Mouse (Mus musculus): Measurements from ENCODE around the gene Gm10197. TPM values are rescaled to one million over a fixed set of nuclear protein-coding genes. Genes with fewer than 3 reads are reported as not detected.
"Not testable (repeated sequence)": the region's sequence is repeated elsewhere in the genome, so short reads cannot be mapped to it uniquely, and the experiment has no call there.

The Gm10197 gene
- total RNA-seq, 2 experiments from 2014 or later = not detected

DNA sequence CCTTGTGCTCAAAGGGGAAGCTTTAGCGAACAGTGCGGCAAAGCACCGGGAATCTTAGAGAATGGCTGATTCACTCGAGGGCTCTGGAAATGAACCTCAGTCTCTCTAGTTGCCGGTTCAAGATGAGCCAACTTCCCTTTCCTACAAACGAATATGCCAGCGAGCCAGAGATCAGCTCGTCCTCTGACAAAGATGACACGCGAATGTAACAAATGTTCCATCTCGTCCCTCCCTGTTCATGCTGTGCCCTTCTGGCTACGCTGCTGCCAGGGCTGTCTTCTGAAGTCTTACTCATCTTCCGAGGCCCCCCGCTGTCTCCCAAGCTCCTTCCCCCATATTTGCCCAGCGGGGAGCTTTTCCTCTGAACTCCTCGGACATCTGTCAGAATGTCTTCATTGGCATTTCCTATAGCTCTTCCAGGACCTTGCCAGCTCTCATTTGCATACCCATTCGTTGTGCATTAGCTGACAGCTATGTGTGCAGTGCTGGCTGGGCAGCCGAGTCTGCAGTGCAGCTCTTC lies 33.3 kb upstream of the Gm10197 start:
- no peak for DNase-seq (ENCODE audit: extremely low spot score in 1 of 2, low spot score in 2 of 2)
- H3K4me3 ChIP-seq = no peak overlapping the region
- intact Hi-C loops (cut with DNase I) = no loop called here
- no peak overlapping the region for H3K27ac ChIP-seq
- no peak for TF ChIP-seq CTCF (IDR thresholded peaks at IDR 0.05)

DNA sequence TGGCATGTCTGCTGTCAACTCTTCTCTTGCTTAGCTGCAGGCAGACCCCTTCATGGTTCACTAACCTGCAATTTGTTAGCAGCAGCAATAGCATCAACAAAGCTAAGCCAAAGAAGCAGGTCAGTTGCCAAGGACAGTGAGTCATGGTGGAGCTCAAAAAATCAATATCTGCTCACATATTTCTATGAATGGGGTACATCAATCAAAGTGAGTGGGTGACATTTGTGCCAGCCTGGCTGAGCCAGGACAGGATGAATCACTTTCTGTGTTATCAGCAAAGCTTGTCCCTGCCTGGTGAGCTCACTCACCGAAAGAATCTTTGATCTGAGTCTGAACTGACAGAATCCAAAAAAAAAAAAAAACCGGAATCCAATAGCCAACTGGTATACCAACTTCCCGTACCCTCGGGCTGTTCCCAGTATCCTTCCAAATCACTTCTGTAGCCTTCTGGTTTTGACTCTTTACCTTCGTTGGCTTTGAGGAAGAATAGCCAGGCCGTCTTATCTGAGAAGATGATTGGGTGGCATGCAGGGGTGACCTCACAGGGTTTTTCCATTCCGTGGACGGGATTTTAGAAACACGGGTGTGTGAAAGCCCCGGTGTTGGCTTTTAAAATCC lies 32.8 kb upstream of the Gm10197 start:
- no peak for DNase-seq (ENCODE audit: extremely low spot score in 1 of 2, low spot score in 2 of 2)
- no peak for TF ChIP-seq CTCF (IDR thresholded peaks at IDR 0.05)
- H3K4me3 ChIP-seq = no peak overlapping the region
- intact Hi-C loops (cut with DNase I) = no loop called here
- H3K27ac ChIP-seq = no peak overlapping the region

DNA sequence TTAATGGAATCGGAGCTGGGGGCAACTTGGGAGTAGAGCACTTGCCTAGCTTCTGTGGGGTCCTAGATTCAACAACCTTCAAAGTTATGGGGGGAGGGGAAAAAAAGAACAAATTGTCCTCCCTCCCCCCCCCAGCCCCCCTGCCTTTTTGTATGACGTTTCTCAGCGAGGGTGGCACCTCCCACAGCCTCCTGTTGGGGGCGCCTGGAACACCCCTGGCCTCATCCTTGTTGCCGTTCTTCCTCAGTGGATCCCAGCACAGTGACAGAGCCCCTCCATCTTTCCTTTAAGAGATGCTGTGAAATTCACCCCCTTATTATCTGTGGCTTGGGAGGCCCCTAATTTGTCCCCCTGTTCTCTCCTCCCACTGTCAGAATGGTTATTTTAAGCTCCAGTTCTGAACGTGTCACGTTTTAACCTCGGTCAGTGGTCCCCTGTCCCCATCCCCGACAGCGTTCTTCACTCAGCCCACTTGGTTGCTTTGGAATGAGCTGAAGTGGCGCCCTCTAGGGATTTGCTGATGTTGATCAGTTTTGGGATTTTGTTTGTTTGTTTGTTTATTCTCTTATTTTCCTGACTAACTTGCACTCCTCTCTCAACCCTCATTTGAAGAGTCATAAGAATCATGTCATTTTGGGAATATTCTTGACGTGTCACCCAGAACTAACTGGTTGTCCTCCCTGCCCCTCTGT lies 31.3 kb upstream of the Gm10197 start:
- intact Hi-C loops (cut with DNase I) = no loop called here
- no peak overlapping the region for H3K4me3 ChIP-seq
- TF ChIP-seq CTCF (IDR thresholded peaks at IDR 0.05) = no peak; the same call in none of the 2 replicates
- no peak for DNase-seq (ENCODE audit: extremely low spot score in 1 of 2, low spot score in 2 of 2)
- no peak overlapping the region for H3K27ac ChIP-seq

DNA sequence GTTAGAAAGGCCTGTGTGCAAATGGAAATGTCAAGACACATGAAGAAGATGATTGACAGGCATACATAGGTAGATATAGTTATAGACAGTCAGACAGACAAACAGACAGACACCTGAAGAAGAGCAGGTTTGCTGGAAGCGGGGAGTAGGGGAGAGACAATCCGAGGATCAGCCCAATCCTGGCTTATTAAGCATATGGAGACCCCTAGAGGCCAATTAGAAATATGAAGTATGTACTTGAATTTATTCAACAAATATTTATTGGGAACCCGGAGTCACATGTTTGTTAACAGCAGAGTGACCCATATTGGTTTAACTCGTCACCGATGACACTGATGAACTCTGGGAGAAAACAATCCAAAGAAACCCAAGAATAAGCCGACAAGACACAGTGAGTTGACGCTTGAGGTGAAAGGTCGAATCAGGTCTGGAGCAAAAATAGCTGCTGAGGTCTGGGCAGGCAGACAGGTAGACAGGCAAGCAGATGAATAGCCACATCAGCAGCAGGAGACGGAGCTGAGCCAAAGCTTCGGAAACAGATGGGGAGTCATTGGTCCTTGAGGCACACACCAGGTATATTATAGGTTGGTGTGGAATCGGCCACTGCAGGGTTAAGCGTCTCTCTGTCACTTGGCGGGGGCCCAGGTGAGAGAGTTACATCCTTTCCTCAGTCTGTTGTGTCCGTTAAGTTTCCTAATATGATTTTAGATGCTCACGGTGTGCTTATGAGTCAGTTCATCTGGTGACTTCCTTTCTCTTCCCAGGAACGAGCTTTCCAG lies 29.0 kb upstream of the Gm10197 start:
- peak; percentile 26 for TF ChIP-seq CTCF (IDR thresholded peaks at IDR 0.05)
- DNase-seq (ENCODE audit: extremely low spot score in 1 of 2, low spot score in 2 of 2) = no peak
- no peak overlapping the region for H3K4me3 ChIP-seq
- no peak overlapping the region for H3K27ac ChIP-seq
- intact Hi-C loops (cut with DNase I) = no loop called here

DNA sequence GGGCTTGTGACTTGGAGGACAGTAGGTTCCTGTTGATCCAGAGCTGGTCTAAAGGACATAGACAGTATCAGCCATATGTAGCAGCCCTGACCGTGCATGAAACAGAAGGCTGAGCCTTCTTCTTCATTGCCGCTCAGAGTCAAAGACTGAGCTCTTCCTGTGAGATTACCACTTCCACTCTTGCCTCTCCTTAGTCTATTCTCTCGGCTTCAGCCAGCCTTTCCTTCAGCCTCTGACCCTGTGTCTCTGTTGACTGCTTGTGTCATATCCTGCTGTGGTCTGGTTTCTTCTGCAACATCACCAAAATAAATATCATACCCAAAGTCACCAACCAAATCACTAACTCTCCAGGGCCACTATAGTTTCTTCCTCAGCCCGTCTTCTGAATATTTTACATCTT lies 27.6 kb upstream of the Gm10197 start:
- H3K27ac ChIP-seq = no peak overlapping the region
- no peak for DNase-seq (ENCODE audit: extremely low spot score in 1 of 2, low spot score in 2 of 2)
- no peak for TF ChIP-seq CTCF (IDR thresholded peaks at IDR 0.05)
- H3K4me3 ChIP-seq = no peak overlapping the region
- intact Hi-C loops (cut with DNase I) = no loop called here

DNA sequence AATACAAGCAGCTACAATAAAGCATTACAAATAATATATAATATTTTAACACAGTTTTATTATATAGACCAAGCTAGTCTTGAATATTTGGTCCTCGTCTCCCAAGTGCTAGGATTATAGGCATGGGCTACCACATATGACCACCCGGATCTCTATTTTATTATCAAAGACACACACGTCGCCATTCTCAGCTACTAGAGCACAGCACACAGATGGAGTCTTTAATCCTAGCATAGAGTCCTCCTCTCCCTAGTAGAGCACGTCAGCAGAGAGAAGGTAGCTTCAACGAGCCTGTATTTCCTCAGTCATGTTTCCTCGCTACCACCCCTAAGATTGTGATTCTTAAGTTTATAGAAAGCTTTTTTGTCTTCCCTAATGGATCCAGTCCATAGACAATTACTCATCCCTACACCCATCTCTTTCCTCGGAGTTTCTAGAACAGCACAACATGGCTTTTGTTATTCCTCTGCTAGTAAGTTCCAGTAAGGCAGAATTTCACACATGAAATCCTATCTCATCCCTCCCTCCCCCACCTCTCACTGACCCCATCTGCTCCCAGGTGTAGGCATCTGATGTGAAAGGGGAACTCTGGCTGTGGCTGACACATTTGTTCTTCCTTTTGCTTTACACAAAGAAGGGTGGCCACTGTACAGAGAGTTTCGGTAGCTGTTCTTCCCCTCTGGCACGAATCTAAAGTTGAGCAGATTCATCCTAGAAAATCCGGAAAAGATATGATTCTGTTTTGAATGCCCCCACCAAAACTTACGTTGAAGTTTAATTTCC lies 26.1 kb upstream of the Gm10197 start:
- no peak for DNase-seq (ENCODE audit: extremely low spot score in 1 of 2, low spot score in 2 of 2)
- Histone ChIP-seq H3K27ac (no peak overlapping the region), H3K4me3 (no peak overlapping the region)
- intact Hi-C loops (cut with DNase I) = no loop called here
- TF ChIP-seq CTCF (IDR thresholded peaks at IDR 0.05) = no peak

DNA sequence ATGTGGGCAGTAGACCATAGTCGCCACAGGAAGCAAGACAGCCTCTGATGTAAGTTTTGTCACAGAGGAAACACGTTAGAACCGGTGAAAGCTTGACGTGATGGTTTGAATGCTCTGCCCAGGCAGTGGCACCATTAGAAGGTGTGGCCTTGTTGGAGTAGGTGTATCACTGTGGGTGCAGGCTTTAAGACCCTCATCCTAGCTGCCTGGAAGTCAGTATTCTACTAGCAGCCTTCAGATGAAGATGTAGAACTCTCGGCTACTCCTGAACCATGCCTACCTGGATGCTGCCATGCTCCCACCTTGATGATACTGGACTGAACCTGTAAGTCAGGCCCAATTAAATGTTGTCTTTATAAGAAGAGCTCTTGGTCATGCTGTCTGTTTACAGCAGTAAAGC lies 24.2 kb upstream of the Gm10197 start:
- H3K4me3 ChIP-seq; DNase-seq (ENCODE audit: extremely low spot score in 1 of 2, low spot score in 2 of 2); H3K27ac ChIP-seq: not testable (repeated sequence)
- intact Hi-C loops (cut with DNase I) = loop anchor here (1.0 kb wide), 1 partner anchor 183 kb away; no protein-coding TSS in a partner anchor

DNA sequence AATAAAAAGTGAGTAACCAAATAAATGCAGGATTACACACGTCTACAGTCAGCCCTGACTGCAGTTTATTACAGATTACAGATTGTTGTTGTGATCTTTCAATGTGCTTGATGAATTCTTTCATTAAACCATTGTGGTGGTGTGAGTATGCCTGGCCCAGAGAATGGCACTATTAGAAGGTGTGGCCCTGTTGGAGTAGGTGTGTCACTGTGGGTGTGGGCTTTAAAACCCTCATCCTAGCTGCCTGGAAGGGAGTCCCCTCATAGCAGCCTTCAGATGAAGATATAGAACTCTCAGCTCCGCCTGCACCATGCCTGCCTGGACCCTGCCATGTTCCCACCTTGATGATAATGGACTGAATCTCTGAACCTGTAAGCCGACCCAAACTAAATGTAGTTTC lies 23.4 kb upstream of the Gm10197 start:
- not testable (repeated sequence) for DNase-seq (ENCODE audit: extremely low spot score in 1 of 2, low spot score in 2 of 2); H3K4me3 ChIP-seq; H3K27ac ChIP-seq
- intact Hi-C loops (cut with DNase I) = loop anchor here (1.0 to 5.0 kb wide), 2 partner anchors 184 to 252 kb away; no protein-coding TSS in a partner anchor

DNA sequence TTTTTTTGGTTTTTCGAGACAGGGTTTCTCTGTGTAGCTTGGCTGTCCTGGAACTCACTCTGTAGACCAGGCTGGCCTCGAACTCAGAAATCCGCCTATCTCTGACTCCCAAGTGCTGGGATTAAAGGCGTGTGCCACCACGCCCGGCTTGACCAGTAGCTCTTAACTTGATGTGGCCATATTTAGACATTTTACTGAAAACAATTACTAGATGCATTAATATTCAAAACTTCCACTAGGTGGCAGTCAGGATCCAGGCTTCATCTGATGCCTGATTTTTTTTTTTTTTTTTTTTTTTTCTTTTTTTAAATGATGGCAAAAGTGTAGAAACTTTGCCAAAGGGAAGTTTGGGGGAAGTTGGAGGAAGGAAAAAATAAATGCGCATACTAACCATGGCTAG lies 23.0 kb upstream of the Gm10197 start:
- no peak for DNase-seq (ENCODE audit: extremely low spot score in 1 of 2, low spot score in 2 of 2)
- Histone ChIP-seq H3K27ac (no peak overlapping the region), H3K4me3 (no peak overlapping the region)
- intact Hi-C loops (cut with DNase I) = loop anchor here (5.0 kb wide), 1 partner anchor 253 kb away; no protein-coding TSS in a partner anchor
- peak; percentile 85 for TF ChIP-seq CTCF (IDR thresholded peaks at IDR 0.05)

DNA sequence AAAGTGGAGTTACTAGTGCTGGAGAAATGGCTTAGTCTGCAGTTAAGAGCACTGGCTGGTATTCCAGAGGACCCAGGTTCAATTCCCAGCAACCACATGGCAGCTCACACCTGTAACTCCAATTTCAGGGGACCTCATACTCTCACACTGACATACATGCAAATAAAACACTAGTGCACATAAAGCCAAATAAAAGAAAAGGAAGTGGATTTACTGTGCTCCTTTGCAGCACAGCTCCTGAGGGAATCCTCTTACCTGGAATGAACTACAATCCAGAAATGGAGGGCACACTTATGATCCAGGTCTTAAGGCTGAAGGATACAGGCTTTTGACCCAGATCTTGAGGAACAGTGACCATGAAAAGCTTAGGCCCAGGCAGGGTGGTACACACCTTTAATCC lies 22.1 kb upstream of the Gm10197 start:
- H3K4me3 ChIP-seq = no peak overlapping the region
- H3K27ac ChIP-seq = no peak overlapping the region
- intact Hi-C loops (cut with DNase I) = loop anchor here (5.0 kb wide), 1 partner anchor 254 kb away; no protein-coding TSS in a partner anchor
- DNase-seq (ENCODE audit: extremely low spot score in 1 of 2, low spot score in 2 of 2) = no peak
- TF ChIP-seq CTCF (IDR thresholded peaks at IDR 0.05) = no peak

DNA sequence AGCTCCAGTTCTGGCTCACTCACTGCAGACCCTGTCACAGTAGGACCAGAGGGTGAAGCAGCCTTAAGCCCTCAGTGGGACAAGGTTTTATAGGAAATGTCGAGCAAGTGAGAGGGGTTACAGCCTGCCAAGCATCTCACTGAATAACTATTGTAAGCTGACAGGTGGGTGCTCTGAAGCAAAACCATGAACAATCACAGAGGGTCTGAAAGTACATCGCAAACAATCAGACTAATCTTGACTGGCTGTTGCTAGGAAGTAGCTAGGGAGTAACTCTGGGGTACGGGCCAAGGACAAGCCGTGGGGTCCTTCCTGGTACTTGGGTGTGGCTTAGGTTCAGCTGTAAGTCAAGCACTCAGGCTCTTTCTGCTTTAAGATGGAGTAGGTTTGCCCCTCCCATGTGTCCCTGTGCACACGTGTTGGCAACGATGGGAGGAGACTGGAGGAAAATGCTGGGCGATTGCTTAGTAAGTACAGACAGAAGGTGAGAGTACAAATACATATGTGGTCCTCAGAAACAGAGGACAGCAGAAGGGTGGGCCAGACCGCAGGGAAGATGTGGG lies 21.3 kb upstream of the Gm10197 start:
- no peak for DNase-seq (ENCODE audit: extremely low spot score in 1 of 2, low spot score in 2 of 2)
- H3K4me3 ChIP-seq = no peak overlapping the region
- no peak for TF ChIP-seq CTCF (IDR thresholded peaks at IDR 0.05)
- intact Hi-C loops (cut with DNase I) = loop anchor here (5.0 kb wide), 1 partner anchor 254 kb away; no protein-coding TSS in a partner anchor
- H3K27ac ChIP-seq = no peak overlapping the region

Data from left cerebral cortex, adult 2 months (tissue).